Mouse (Mus musculus): Measurements from ENCODE around the gene Dchs2.
A peak's percentile ranks its signal among the peaks of the same experiment; 100 is the strongest.
"Not testable (repeated sequence)": the region's sequence is repeated elsewhere in the genome, so short reads cannot be mapped to it uniquely, and the experiment has no call there.

Dchs2 gene

DNA sequence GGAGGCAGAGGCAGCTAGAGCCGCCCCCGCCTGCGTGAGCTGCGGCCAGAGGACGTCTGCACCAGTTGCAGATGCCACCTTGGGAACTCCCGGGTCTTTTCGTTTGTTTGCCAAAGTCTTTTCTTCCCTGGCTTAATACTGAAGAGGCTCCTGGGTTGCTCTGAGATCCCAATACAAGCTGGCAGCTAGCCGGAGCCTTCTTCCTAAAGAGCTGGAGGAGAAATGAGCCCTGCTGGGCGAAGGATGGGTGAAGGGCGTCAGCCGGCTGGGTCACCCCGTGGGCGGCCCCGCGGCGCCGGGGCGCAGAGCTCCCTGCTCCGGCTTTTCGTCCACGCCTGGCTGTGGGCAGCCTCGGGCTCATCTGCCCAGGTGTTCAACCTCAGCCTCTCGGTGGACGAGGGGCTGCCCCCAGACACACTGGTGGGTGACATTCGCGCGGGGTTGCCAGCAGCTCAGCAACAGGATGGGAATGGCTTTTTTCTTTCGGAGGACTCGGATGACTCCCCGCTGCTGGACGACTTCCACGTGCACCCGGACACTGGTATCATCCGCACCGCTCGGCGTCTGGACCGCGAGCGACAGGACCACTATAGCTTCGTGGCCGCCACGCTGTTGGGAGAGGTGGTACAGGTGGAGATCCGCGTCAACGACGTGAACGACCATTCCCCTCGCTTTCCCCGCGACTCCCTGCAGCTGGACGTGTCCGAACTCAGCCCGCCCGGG is at the start of gene Dchs2:
Dchs2 (plus strand) TSS at position 223 of the 723 bp plus-strand sequence.
- no peak for DNase-seq (ENCODE audit: low spot score in 2 of 2)

DNA sequence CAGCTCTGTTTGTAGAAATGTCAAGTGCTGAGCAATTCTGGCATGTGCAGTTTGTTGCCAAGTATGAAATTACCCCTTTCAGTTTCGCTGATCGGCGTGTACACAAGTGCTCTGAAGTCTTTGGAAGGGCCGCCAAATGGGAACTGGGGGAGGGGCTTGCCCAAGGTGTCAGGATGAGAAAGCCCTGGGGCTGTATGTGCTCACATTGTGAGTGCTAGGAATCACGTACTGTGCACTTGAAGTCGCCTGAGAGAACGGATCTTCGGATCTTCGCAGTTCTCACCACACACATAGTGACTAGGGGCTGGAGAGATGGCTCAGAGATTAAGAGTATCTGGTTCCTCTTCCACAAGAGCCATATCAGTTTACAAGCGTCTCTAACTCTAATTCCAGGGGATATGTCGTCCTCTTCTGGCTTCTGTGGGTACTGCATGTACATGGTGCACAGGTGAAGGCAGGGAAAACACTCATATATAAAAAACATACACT is 47.1 kb upstream of the Dchs2 start:
- DNase-seq (ENCODE audit: low spot score in 2 of 2) = peak; percentile 29 to 54

DNA sequence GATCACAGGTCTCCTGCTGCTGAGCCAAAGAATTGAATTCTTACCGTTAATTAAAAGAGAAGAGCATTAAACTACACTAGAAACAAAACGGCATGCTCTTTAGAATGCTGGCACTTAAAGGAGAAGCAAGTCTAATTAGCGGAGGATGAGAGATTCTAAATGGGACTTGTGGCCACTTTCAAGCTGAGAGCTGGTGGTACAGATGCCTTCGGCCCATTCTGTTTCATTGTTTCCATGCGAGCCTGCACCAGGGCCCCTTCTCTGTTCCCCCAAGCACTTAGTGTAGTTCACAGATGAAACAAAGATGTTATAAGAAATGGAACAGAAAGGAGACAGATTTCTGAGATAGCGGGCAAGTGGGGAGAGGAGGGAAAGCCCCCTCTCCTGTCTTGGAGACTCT is 30.2 kb upstream of the Dchs2 start:
- no peak for DNase-seq (ENCODE audit: low spot score in 2 of 2)

DNA sequence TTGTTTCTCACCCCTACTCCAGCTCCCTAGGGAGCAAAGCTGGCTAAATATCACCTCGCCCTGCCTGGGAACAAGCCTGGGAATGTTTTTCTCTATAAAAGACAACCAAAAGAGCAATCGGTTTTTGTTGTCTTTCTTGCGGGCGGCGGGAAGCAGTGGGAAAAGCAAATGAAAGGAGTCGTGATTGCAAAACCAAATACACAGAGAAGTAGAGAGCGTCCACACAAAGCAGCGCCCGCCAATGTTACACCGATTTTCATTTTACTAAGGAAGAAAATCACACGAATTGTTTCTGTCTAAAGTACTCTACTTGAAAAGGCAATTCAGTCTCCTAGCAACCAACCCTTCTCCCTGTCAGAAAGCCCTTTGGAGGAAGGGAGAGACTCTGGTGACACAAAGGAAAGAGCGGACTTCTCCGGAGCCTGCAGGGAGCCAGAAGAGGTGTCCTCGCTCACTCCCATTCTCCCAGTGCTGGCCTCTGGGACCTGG is 29.2 kb upstream of the Dchs2 start:
- peak; percentile 16 to 27 for DNase-seq (ENCODE audit: low spot score in 2 of 2)

DNA sequence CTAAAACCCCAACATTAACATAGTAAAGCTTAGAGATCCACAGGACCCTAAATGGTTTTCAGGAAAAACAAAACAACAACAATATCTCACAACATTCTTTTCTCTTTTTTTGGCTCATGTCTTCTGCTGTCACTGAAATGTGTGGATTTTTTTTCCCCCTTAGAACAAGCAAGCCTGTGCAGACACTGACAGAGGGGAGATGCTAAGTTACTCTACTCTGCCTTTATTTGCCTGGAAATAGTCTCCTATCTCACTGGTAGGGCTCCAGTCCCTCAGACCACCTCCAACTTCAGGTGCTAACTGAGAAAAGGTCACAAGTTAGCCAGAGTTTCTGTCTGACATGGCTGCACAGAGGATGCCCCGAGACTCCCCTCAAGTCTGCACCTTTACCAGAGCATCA is 28.6 kb upstream of the Dchs2 start:
- DNase-seq (ENCODE audit: low spot score in 2 of 2) = no peak

DNA sequence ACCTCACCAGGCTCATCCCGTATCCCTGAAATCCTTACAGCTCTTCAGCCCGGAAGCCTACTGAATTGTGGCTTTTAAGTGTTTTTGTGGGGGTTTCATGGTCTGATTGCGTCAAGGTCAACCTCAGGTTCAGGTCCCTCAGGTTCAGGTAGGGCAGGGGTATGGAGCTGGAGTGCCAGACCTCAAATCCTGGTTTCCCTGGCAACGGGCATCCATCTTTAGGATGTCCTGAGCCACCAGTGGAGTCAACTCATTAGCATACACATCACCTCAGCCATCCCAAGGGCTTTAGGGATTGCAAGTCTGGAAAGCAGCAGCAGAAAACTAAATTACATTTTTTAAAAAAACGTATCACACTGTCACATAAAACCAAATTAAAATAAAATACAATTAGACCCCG is 28.1 kb upstream of the Dchs2 start:
- no peak for DNase-seq (ENCODE audit: low spot score in 2 of 2)

DNA sequence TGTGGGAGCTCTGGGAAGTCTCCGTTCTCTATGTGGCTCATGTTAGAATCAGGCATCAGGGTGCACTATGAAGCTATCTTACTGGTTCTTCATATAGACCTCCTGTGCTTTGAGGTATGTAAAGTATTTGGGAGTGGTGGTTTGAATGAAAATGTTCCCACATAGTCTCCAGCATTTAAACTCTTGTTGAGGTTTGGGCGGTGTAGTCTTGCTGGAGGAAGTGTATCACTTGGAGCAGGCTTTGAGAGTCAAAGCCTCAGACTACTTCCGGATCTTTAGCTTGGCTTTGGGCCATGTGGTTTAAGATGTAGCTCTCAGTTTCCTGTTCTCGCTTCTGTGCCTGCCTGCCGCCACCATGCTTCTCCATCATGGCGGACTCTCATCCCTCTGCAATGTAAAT is 25.5 kb upstream of the Dchs2 start:
- no peak for DNase-seq (ENCODE audit: low spot score in 2 of 2)

DNA sequence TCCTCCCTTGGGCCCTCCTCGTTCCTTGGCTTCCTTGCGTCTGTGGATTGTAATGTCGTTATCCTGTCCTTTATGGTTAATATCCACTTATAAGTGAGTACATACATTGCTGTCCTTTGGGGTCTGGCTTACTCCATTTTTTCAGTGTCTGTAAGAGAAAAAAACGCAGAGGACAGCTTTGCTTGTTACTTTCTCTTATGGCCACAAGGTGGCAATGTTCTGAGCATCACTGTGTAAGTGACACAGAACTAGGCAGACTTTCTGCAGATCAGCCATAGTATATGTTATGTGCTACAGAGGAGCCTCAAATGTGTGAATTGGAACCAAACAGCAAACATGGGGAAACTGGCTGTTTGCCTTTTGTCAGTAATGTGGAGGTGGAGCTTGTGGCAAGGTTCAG is 17.6 kb upstream of the Dchs2 start:
- no peak for DNase-seq (ENCODE audit: low spot score in 2 of 2)

DNA sequence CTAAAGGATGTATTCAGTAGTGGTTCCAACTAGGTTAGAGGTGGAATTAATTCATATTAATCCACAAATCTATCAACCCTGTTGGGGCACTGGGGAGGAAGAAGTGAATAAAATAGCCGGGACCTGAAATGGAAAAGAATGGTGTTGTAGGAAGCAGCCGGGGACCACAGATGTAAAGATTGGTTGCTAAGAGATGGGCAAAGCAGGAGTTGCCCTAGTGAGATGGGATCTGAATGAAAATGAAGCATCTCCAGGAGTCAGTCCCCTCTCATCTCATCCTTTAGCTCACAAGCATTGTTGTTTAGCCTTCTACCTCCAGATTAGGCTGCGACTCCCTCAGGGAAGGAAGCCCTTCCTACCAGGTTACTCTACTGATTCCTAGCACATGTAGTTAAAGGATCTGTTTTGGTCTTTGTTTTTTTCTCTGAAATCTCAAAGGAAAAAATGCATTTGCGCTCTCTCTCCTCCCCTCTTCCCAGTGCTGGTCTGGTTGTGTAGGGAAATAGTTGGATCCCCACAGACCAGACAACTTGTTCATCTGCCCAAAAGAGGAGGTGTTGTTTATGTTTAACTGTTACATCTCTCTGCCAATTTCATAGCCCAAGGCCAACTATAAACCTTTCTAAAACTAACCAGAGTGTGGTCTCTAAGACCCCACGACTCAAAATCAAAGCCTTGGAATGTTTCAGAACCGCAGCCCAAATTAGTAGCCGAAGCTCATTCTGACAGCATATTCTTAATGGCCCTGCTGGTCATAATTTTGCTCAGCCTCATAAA is 16.1 kb upstream of the Dchs2 start:
- no peak for DNase-seq (ENCODE audit: low spot score in 2 of 2)

DNA sequence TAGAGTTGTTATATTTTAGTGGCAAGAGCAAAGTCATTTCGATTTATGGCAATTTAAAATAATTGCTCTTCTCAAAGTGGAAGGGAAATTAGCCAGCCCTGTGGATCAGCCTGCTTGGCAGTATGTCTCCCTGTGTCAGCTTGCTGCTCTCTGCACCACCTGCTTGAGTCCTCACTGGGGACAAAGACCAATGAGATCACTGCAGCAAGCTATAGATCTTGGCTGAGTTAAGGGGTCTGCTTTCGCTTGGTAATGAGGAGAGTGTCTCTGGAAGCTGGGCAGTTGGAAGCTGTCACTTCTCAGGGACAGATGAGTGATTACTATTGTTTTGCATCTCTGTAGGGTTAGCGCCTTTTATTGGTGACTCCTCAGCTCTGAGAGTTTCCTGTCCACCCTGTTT is 14.9 kb upstream of the Dchs2 start:
- no peak for DNase-seq (ENCODE audit: low spot score in 2 of 2)

DNA sequence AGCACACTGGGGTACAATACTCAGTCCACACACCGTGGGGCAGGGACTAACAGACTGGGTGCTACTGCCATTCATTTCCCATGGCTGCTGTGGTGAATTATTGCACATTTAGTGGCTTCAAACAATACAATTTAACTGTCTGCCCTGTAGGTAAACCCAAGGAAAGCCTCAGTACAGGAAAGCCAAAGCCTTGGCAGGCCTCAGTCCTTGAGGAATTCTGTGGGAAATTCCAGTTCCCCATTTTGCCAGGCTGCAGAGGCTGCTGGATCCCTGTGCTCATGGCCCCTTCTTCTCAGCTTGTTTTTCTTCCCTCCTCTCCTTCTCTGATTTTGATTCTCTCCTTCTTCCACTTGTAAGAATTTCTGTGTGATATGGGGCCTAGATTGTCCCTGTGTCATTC is 12.8 kb upstream of the Dchs2 start:
- DNase-seq (ENCODE audit: low spot score in 2 of 2) = no peak

DNA sequence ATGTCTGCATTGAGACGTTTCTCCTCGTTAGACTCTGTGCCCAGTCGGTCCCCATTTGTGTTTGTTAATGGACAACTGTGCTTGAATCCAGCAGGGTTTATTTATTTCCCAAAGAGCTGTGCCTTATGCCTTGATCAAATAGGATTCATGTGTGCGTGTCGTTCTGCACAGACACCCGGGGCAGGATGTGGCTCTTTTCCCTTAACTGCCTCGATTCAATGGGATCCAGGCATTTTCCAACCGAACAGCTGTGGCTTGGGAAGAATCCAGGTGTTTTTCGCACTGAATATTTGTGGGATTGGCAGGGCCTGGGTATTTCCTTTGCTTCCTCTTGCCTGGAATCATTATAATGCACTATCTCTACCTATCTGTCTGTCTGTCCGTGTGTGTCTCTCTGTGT is 10.2 kb upstream of the Dchs2 start:
- DNase-seq (ENCODE audit: low spot score in 2 of 2) = no peak

DNA sequence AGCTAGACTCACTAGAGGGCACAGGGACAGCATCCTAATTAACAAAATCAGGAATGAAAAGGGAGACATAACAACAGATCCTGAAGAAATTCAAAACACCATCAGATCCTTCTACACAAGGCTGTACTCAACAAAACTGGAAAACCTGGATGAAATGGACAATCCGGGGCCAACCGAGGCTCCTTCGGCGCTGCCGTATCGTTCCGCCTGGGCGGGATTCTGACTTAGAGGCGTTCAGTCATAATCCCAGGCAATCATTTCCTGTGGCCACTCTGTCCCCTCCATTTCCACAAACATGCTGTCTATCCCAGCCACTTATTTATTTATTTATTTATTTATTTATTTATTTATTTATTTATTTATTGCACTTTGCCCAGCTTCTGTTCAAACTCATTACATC is 3.8 kb upstream of the Dchs2 start:
- DNase-seq (ENCODE audit: low spot score in 2 of 2) = not testable (repeated sequence)

DNA sequence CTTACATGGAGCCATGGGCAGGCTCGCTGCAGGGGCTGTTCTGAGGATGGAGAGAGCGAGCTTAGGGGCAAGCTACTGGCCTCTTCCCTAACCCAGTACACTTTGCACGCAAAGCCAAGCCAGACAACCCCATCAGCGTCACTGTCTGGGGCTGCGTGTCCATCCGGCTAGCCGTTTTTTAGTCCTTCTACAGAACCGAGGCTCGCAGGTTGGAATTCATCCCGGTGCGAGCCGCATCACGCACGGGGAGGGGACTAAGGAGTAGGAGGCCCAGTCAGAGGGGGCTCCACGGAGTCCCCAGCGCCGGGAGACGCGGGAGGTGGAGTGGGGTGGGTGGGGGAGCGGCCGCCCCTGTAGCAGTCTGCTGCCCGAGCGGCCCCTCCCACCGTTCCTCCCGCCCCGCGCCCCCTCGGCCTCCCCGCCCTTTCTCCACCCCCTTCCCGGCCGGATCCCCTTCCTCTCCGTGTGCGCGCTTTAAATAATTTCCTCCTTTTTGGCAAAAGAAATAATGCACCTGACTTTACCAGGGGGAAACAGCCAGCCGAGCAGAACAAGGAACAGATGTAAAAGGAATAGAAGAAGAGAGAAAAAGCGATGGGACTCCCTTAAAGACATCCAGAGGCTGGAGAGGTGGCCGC is 541 bp upstream of the Dchs2 start:
- DNase-seq (ENCODE audit: low spot score in 2 of 2) = no peak

DNA sequence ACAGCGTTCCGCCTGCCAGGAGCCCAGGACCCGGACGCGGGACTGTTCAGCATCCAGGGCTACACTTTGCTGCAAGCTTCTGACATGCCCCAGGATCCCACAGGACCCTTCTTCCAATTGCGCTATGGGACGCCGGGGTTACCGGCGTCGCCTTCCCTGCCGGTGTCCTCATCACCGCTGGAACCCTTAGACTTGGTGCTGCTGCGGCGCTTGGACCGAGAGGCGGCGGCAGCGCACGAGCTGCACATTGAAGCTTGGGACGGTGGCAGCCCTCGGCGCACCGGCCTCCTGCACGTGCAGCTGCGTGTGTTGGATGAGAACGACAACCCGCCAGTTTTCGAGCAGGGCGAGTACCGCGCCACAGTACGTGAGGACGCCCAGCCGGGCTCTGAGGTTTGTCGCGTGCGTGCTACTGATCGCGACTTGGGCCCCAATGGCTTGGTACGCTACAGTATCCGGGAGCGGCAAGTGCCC is 738 bp downstream of the Dchs2 start:
- no peak for DNase-seq (ENCODE audit: low spot score in 2 of 2)

DNA sequence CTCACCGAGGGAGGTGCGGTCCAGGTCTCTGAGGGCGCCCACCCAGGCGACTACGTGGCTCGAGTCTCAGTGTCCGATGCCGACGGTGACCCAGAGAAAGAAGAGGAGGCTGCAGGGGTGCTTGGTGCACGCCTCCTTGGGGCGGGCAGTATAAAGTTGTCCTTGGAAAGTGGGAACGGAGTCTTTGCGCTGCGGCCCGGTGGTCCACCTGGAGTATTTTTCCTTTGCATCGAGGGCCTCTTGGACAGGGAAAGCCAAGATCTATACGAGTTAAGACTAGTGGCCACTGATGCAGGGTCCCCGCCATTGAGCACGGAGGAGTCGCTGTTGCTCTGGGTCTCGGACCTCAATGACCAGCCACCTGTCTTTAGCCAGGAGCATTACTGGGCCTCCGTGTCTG is 1.4 kb downstream of the Dchs2 start:
- DNase-seq (ENCODE audit: low spot score in 2 of 2) = no peak

DNA sequence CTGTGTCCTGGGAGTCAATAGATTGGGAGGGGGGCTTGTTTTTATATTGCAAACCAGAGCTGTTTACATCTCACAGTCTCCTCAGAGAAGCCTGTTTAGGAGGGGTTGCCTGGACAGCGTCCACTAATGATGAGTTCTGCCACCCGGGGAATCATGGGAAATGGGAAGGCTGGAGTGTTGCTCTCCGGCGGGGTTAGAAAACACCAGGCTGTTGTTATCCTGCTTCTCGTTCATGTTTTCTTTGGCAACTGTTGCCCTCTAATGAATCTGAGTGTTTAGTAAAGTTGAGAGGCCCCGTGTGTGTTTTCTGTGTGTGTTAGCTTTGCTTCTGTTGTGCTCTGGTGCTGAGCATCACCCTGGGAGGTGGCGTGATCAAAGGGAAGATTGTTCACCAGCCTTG is 8.7 kb downstream of the Dchs2 start:
- no peak for DNase-seq (ENCODE audit: low spot score in 2 of 2)

DNA sequence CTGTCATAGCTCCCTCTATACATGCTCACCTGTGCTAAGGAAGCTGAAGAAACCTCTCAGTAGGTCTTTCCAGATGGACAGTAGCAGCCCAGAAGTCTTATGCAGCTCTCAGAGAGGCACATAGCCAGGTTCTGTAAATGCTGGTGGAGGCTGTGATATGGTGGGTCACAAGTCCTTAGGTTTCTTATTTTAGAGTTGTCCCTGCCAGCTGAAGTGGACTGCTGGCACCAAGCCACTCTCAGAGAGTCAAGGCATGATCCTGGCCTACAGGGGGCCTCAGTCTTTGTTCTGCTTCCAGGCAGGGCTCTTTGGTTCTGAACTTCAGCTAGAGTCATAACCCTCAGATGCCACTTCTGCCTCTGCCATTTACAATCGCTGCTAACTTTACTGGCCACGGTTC is 11.1 kb downstream of the Dchs2 start:
- no peak for DNase-seq (ENCODE audit: low spot score in 2 of 2)

DNA sequence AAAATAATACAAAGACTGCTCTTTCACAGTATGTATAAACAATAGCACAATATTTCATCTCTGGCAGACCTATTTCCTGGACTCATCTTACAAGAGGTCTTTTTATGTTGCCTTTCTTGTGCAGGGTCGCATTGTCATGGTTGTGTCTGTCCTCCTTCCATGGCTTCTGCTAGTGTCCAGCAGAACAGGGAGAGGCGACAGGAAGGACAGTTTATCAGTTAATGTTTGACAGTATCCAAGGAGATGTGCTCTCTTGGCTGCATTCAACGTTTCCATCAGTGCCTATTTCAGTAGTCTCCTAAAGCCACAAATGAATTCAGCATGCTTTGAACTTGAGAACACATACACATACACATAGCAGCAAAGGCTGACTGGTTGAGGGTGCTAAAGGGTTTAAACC is 17.9 kb downstream of the Dchs2 start:
- no peak for DNase-seq (ENCODE audit: low spot score in 2 of 2)

DNA sequence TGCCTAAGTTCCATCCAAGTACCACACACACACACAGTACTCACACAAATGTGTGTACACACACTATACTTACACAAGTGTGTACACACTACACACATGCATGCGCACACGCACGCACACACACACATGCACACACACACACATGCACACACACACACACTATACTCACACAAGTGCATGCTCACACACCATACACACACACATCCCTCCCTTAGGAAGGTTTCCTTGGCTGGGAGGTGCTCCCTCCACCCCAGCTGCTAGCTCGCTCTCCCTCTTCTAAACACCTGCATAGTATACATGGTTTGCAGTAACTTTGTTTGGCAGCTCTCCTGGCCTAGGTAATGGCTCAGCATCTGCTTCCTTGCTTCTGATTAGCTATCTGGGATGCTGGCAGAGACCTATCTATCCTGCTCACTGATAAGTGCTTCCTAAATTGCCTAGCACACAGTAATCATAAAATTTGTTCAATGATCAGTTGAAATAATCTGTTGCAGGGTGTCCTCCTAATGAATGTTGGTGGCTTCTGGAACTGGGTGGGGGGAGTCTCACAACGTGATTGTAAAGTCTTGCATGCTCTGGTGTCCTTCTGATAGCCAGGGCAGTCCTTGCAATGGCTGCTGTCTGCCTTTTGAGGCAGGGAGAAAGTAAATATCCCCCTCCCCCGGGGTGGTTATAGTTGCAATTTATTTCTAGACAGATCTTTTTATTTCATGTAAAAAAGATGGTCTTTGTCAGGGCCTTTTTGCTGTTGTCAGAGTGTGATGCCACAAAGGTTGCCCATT is 19.7 kb downstream of the Dchs2 start:
- DNase-seq (ENCODE audit: low spot score in 2 of 2) = no peak

DNA sequence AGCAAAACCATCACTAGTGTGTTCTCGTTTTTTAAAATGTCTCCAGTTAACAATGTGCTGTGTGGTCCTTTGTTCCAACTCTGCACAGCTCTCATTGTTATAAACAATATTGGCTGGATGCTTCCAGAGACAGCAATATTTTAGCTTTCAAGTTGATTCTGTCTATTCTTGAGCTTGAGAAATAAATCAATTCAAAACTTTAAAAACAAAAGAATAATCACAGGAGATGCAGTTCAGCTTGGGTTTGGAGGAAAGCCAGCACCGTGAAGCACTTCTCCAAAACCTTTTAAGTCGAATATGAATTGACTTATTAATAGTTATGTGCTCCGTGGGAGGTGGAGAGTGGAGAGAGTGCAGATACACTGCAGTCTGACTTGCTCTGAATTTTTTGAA is 20.3 kb downstream of the Dchs2 start:
- DNase-seq (ENCODE audit: low spot score in 2 of 2) = no peak

DNA sequence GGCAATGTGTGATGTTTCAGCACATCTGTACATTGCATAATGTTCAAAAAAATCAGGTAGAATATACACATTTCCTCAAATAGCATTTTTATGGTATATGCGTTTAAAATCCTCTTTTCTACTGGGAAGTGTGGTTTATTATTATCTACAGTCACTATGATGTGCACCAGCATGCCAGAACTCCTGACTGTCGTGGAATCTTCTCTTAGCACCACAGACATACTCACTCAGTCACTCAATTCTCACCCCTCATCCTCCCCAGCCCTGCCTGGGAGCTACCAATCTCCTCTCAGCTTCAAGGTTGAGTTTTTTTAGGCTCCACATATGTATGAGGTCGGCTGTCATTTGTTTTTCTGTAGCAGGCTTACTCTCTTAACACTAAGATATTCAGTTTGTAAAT is 20.8 kb downstream of the Dchs2 start:
- DNase-seq (ENCODE audit: low spot score in 2 of 2) = no peak
